In genomic region chr14:124561544-124561943, GRCm38 (mm10) we compare ENCODE assay signal across 19 mouse cellular contexts.
DNase-seq lines count a peak whose midpoint lies in the region; ATAC-seq and TF ChIP-seq lines count a peak whose summit lies in the region.
"Had no signal": no experiment of that assay in that cellular context is flagged by ENCODE, and none has a peak within 500 bp of the region (broad histone marks: within the 10 kb centered on the region; RNA-seq: fewer than 3 reads in every experiment).

No protein-coding gene starts in this region.

- no peak for ATAC-seq in forebrain, embryonic 14.5 days
- ATAC-seq: forebrain, embryonic 13.5 days; forebrain, embryonic 16.5 days had no signal

- no peak overlapping the region for H3K4me2 ChIP-seq in forebrain, embryonic 14.5 days (ENCODE audit: low read length)
- H3K4me2 ChIP-seq: embryonic facial prominence, embryonic 13.5 days; embryonic facial prominence, embryonic 15.5 days; forebrain, embryonic 13.5 days had no signal

- H3K9ac ChIP-seq in forebrain, embryonic 14.5 days (ENCODE audit: low read length), result no peak overlapping the region
- H3K9ac ChIP-seq: embryonic facial prominence, embryonic 13.5 days; embryonic facial prominence, embryonic 15.5 days; forebrain, embryonic 13.5 days had no signal

- no peak overlapping the region for H3K27ac ChIP-seq in forebrain, embryonic 14.5 days (ENCODE audit: low read depth, low read length)
- no peak overlapping the region for H3K27ac ChIP-seq in forebrain, embryonic 10.5 days
- peak overlapping the region; percentile 52 for H3K27ac ChIP-seq in layer of hippocampus, adult 2 months
- H3K27ac ChIP-seq: embryonic facial prominence, embryonic 13.5 days; embryonic facial prominence, embryonic 15.5 days; forebrain, embryonic 13.5 days had no signal

- DNase-seq in cerebellum, adult 9-10 months, result peak; percentile 86
- DNase-seq in cerebellum, postnatal 36 days, result no peak
- DNase-seq in forebrain, embryonic 14.5 days (ENCODE audit: low spot score), result peak; percentile 14
- DNase-seq in forebrain, embryonic 10.5 days (ENCODE audit: extremely low spot score, low spot score), result no peak
- no peak for DNase-seq in layer of hippocampus, adult 2 months (ENCODE audit: low spot score in 2 of 2)
- no peak for DNase-seq in layer of hippocampus, adult 11-12 months (ENCODE audit: low spot score)
- peak; percentile 19 for DNase-seq in brain, embryonic 14.5 days (ENCODE audit: low read depth)
- no peak for DNase-seq in right cerebral cortex, postnatal 4 days
- DNase-seq: adrenal gland, adult 2 months; adrenal gland, postnatal 10 days; adrenal gland, postnatal 25 days; cerebellum, postnatal 10 days; cerebellum, postnatal 25 days; embryo, embryonic 11 days had no signal

- 77% methylated on average over 4 of the region's 4 CpGs for WGBS in forebrain, embryonic 14.5 days
- WGBS in forebrain, embryonic 10.5 days, result 86% methylated on average over 4 of the region's 4 CpGs

- no peak for TF ChIP-seq POLR2A in brain, embryonic 14.5 days (IDR thresholded peaks at IDR 0.05; ENCODE audit: borderline replicate concordance, extremely low read depth, insufficient read depth, insufficient read length, poor library complexity, severe bottlenecking)

- H3K4me1 ChIP-seq in forebrain, embryonic 14.5 days (ENCODE audit: control insufficient read depth, insufficient read depth, low read length), result no peaks in the 10 kb centered on the region
- H3K4me1 ChIP-seq in forebrain, embryonic 10.5 days, result no peaks in the 10 kb centered on the region
- H3K4me1 ChIP-seq: embryonic facial prominence, embryonic 13.5 days; embryonic facial prominence, embryonic 15.5 days; forebrain, embryonic 13.5 days had no signal

- TF ChIP-seq CTCF in layer of hippocampus, adult 2 months (conservative IDR thresholded peaks at IDR 0.05), result no peak
- no peak for TF ChIP-seq CTCF in brain, embryonic 14.5 days (IDR thresholded peaks at IDR 0.05; ENCODE audit: borderline replicate concordance, extremely low read depth, insufficient read depth, insufficient read length)

- no peaks in the 10 kb centered on the region for H3K9me3 ChIP-seq in forebrain, embryonic 14.5 days (replicated peaks; ENCODE audit: control insufficient read depth, low read length)
- no peaks in the 10 kb centered on the region for H3K9me3 ChIP-seq in forebrain, embryonic 10.5 days
- H3K9me3 ChIP-seq: embryonic facial prominence, embryonic 13.5 days; embryonic facial prominence, embryonic 15.5 days; forebrain, embryonic 13.5 days had no signal

- H3K27me3 ChIP-seq in forebrain, embryonic 14.5 days (replicated peaks; ENCODE audit: control insufficient read depth, insufficient read depth, low read length), result no peaks in the 10 kb centered on the region
- H3K27me3 ChIP-seq in forebrain, embryonic 10.5 days (ENCODE audit: poor library complexity, severe bottlenecking), result no peaks in the 10 kb centered on the region
- H3K27me3 ChIP-seq: embryonic facial prominence, embryonic 13.5 days; embryonic facial prominence, embryonic 15.5 days; forebrain, embryonic 13.5 days had no signal

- H3K4me3 ChIP-seq in forebrain, embryonic 14.5 days (ENCODE audit: low read depth, low read length), result no peak overlapping the region
- no peak overlapping the region for H3K4me3 ChIP-seq in forebrain, embryonic 10.5 days
- H3K4me3 ChIP-seq in layer of hippocampus, adult 2 months, result no peak overlapping the region
- H3K4me3 ChIP-seq: embryonic facial prominence, embryonic 13.5 days; embryonic facial prominence, embryonic 15.5 days; erythroblast, embryonic 14.5 days; forebrain, embryonic 13.5 days had no signal

- no peaks in the 10 kb centered on the region for H3K36me3 ChIP-seq in forebrain, embryonic 14.5 days (ENCODE audit: control insufficient read depth, insufficient read depth, low read length)
- no peaks in the 10 kb centered on the region for H3K36me3 ChIP-seq in forebrain, embryonic 10.5 days (replicated peaks)
- H3K36me3 ChIP-seq: embryonic facial prominence, embryonic 13.5 days; embryonic facial prominence, embryonic 15.5 days had no signal

Comparison
In these comparisons a context has a peak if more than half of its experiments do, and no peak if none do; other contexts are left out.
1. DNase-seq: peak in cerebellum, adult 9-10 months (single experiment), forebrain, embryonic 14.5 days (single experiment) and brain, embryonic 14.5 days (single experiment); none in cerebellum, postnatal 36 days (0 of 2), forebrain, embryonic 10.5 days (single experiment), layer of hippocampus, adult 2 months (0 of 2), layer of hippocampus, adult 11-12 months (single experiment) and right cerebral cortex, postnatal 4 days (single experiment).